Mouse (Mus musculus) heart, adult 2 months (tissue): ENCODE measurements around the gene Slx4ip. TPM values are rescaled to one million over a fixed set of nuclear protein-coding genes. Genes with fewer than 3 reads are reported as not detected.

Experiments used
- DNase-seq, 2 experiments: peaks; one replicate each; pipeline ENCODE4 v3.0.0; 2021
- H3K27ac ChIP-seq: fragments of 200-600 bp; 2 replicates; pipeline ENCODE4 v1.8.1; 2022
- H3K27me3 ChIP-seq: fragments of 200-500 bp; 2 replicates; pipeline ENCODE4 v1.6.1; 2012; ENCODE audit warnings: mild to moderate bottlenecking, low read length, inconsistent platforms, mixed read lengths; ENCODE audit not compliant: control insufficient read depth, insufficient read depth
- H3K36me3 ChIP-seq: fragments of 200-500 bp; 2 replicates; pipeline ENCODE4 v1.6.1; 2012; ENCODE audit warnings: low read length, inconsistent platforms; ENCODE audit not compliant: control insufficient read depth, insufficient read depth
- H3K4me1 ChIP-seq: fragments of 200-500 bp; 2 replicates; pipeline ENCODE4 v1.6.1; 2011; ENCODE audit warnings: low read length; ENCODE audit not compliant: control insufficient read depth, insufficient read depth
- H3K4me3 ChIP-seq: fragments of 200-600 bp; 2 replicates; pipeline ENCODE4 v1.8.1; 2022
- H3K79me2 ChIP-seq: fragments of 200-500 bp; replicated peaks from 2 replicates; pipeline ENCODE4 v1.6.1; 2012; ENCODE audit warnings: mild to moderate bottlenecking, inconsistent platforms, low read length, moderate library complexity, mixed read lengths; ENCODE audit not compliant: control insufficient read depth, insufficient read depth
- H3K9ac ChIP-seq: fragments of 200-500 bp; 2 replicates; pipeline ENCODE4 v1.6.1; 2012; ENCODE audit warnings: low read depth, mild to moderate bottlenecking, control low read depth, inconsistent platforms, low read length, mixed read lengths
- CTCF ChIP-seq: fragments of 200-600 bp; IDR thresholded peaks from 2 replicates; pipeline ENCODE4 v1.8.1; 2022; ENCODE audit warnings: antibody characterized with exemption, mild to moderate bottlenecking, moderate library complexity
- EP300 ChIP-seq: fragments of 200-500 bp; IDR thresholded peaks from 2 replicates; pipeline ENCODE4 v1.6.1; 2011; ENCODE audit warnings: low read depth, low read length, control low read depth; ENCODE audit not compliant: insufficient read depth
- POLR2A ChIP-seq: fragments of 200-500 bp; IDR thresholded peaks from 2 replicates; pipeline ENCODE4 v1.6.1; 2011; ENCODE audit warnings: mild to moderate bottlenecking, low read depth, low read length, control low read depth; ENCODE audit not compliant: insufficient read depth
- WGBS: fragments of 180-500 bp; shearing (Covaris S2); methylation state at CpG from one replicate; pipeline ENCODE4 v1.1.7; 2018; 5-methylcytosine and 5-hydroxymethylcytosine counted together
- intact Hi-C: fragments of 180-260 bp; cut with DNase I; formaldehyde crosslinking; loops from one replicate; pipeline ENCODE4 v1.15.1; 2025
- polyA plus RNA-seq: library from polyadenylated mRNA; depleted of rRNA; stranded (reverse); fragments of >200 nt; gene quantifications from 2 replicates; pipeline ENCODE4 v1.2.3, GENCODE M21; 2012
- total RNA-seq, 2 experiments: library from RNA; stranded (reverse); gene quantifications; 2 replicates each; pipeline ENCODE4 v1.2.3; 2021

The Slx4ip gene
- total and polyA plus RNA-seq, 3 experiments, result 0.39 to 1.4 (median 1.3) TPM

GRCm38 (mm10) chr2:136891951-136892371 is 943 bp downstream of the Slx4ip start:
- DNase-seq, result peak; percentile 95 to 97
- peak overlapping the region; percentile 91 for H3K9ac ChIP-seq
- H3K27me3 ChIP-seq, result no peaks in the 10 kb centered on the region
- under 1% methylated on average over 23 of the region's 23 CpGs for WGBS
- intact Hi-C loops, result loop anchor here (2.0 to 5.0 kb wide), 2 partner anchors 225 to 407 kb away; partner anchors contain the start of gene Jag1
- peaks cover 10% of the 10 kb centered on the region for H3K36me3 ChIP-seq
- H3K4me1 ChIP-seq, result peaks cover 2% of the 10 kb centered on the region
- peak overlapping the region; percentile 98 for H3K27ac ChIP-seq
- no peaks in the 10 kb centered on the region for H3K79me2 ChIP-seq
- peak overlapping the region; percentile 62 for H3K4me3 ChIP-seq
- TF ChIP-seq CTCF (no peak), EP300 (peak; percentile 92), POLR2A (peak; percentile 79)

GRCm38 (mm10) chr2:136894494-136894893 is 3.5 kb downstream of the Slx4ip start:
- no peaks in the 10 kb centered on the region for H3K27me3 ChIP-seq
- peaks cover 4% of the 10 kb centered on the region; the same call in 1 of the 2 replicates for H3K36me3 ChIP-seq
- H3K79me2 ChIP-seq, result no peaks in the 10 kb centered on the region
- no peaks in the 10 kb centered on the region; the same call in 1 of the 2 replicates for H3K4me1 ChIP-seq
- H3K4me3 ChIP-seq, result no peak overlapping the region
- intact Hi-C loops, result loop anchor here (5.0 kb wide), 1 partner anchor 223 kb away; the partner anchor contains the start of gene Jag1
- H3K27ac ChIP-seq, result no peak overlapping the region
- WGBS, result 80% methylated on average over 2 of the region's 2 CpGs
- H3K9ac ChIP-seq, result no peak overlapping the region
- TF ChIP-seq POLR2A (no peak), CTCF (no peak), EP300 (no peak)
- no peak for DNase-seq

- no peaks in the 10 kb centered on the region for H3K27me3 ChIP-seq
- no peak for TF ChIP-seq EP300
- TF ChIP-seq POLR2A, result no peak
- no peak for TF ChIP-seq CTCF
- H3K4me1 ChIP-seq, result no peaks in the 10 kb centered on the region; the same call in 1 of the 2 replicates
- H3K9ac ChIP-seq, result no peak overlapping the region
- H3K4me3 ChIP-seq, result no peak overlapping the region
- H3K79me2 ChIP-seq, result no peaks in the 10 kb centered on the region
- no peak overlapping the region for H3K27ac ChIP-seq
- intact Hi-C loops, result no loop called here
- DNase-seq, result no peak
- H3K36me3 ChIP-seq, result no peaks in the 10 kb centered on the region
- 88% methylated on average over 2 of the region's 2 CpGs for WGBS
These were observed 5.1 kb downstream of the Slx4ip start for GRCm38 (mm10) chr2:136896131-136896530.

GRCm38 (mm10) chr2:136908596-136908995 is 17.6 kb downstream of the Slx4ip start:
- intact Hi-C loops, result no loop called here
- Histone ChIP-seq H3K36me3 (peaks cover 2% of the 10 kb centered on the region; the same call in 1 of the 2 replicates), H3K79me2 (no peaks in the 10 kb centered on the region), H3K4me3 (no peak overlapping the region), H3K4me1 (peaks cover 3% of the 10 kb centered on the region), H3K9ac (no peak overlapping the region), H3K27me3 (no peaks in the 10 kb centered on the region), H3K27ac (no peak overlapping the region)
- no peak for DNase-seq
- no peak for TF ChIP-seq EP300
- TF ChIP-seq CTCF, result no peak
- no peak for TF ChIP-seq POLR2A
- WGBS, result 86% methylated on average over 3 of the region's 3 CpGs

GRCm38 (mm10) chr2:136909298-136909697 is 18.3 kb downstream of the Slx4ip start:
- H3K4me1 ChIP-seq, result peaks cover 3% of the 10 kb centered on the region
- TF ChIP-seq CTCF (no peak), EP300 (no peak), POLR2A (no peak)
- H3K4me3 ChIP-seq, result no peak overlapping the region
- H3K36me3 ChIP-seq, result peaks cover 2% of the 10 kb centered on the region; the same call in 1 of the 2 replicates
- H3K27ac ChIP-seq, result no peak overlapping the region
- intact Hi-C loops, result no loop called here
- DNase-seq, result no peak
- no peaks in the 10 kb centered on the region for H3K79me2 ChIP-seq
- 72% methylated on average over 2 of the region's 2 CpGs for WGBS
- no peak overlapping the region for H3K9ac ChIP-seq
- no peaks in the 10 kb centered on the region for H3K27me3 ChIP-seq

GRCm38 (mm10) chr2:136911958-136912411 is 21.0 kb downstream of the Slx4ip start:
- Histone ChIP-seq H3K36me3 (peaks cover 5% of the 10 kb centered on the region), H3K9ac (no peak overlapping the region), H3K27ac (peak overlapping the region; percentile 34), H3K27me3 (no peaks in the 10 kb centered on the region), H3K4me1 (peaks cover 4% of the 10 kb centered on the region), H3K4me3 (no peak overlapping the region), H3K79me2 (no peaks in the 10 kb centered on the region)
- peak in 1 of 2 experiments; percentile 17 for DNase-seq
- intact Hi-C loops, result loop anchor here (5.0 kb wide), 3 partner anchors 70 to 1030 kb away; no protein-coding TSS in a partner anchor
- WGBS, result 28% methylated on average over 4 of the region's 4 CpGs
- no peak for TF ChIP-seq CTCF
- TF ChIP-seq POLR2A, result no peak
- TF ChIP-seq EP300, result no peak
